Mouse (Mus musculus): ENCODE results near the gene Abcb6. TPM values are rescaled to one million over a fixed set of nuclear protein-coding genes. Genes with fewer than 3 reads are reported as not detected.

Gene Abcb6
- 8.3 TPM for polyA plus RNA-seq (2014; fragmentation: Illumina TruSeq; extraction: RNeasy Lipid Tissue Mini Kit (QIAGEN cat#74804); ENCODE audit: low read depth, low replicate concordance)

GRCm38 (mm10) chr1:75180105-75180590 lies at the start of gene Abcb6:
Gene Abcb6, minus strand, starts transcription at chr1:75180392.

DNA sequence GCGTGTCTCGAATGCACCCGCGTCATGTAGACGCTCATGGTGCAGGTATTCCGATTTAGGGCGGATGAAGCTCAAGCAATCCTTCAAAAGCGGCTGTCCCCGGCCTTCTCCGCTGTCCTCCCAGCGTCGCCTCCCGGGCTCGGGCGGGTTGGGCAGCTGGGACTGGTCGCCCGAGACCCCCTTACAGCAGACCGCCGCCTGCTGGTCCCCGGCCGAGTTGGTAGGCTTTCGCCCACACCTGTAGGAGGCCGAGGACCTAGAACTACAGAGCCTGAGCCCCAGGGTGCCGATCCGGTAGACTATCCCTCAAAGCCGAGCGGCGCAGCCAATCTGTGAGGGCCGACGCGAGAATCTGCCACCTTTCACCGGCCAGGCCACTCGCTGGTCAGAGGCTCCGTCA lies 39.3 kb upstream of the Abcb6 start, which contains the start of gene Tuba4a:
Tuba4a (minus strand) TSS at position 335 of the 400 bp plus-strand sequence.

GRCm38 (mm10) chr1:75210136-75211087 lies 30.2 kb upstream of the Abcb6 start, which contains the start of the genes Glb1l and Stk16:
Gene Glb1l, minus strand, starts transcription at chr1:75210813.
Gene Stk16, plus strand, starts transcription at chr1:75210838.

GRCm38 (mm10) chr1:75191622-75192402 lies 11.6 kb upstream of the Abcb6 start, which contains the start of the genes Ankzf1 and Atg9a:
Gene Ankzf1, plus strand, starts transcription at chr1:75192151.
Gene Atg9a, minus strand, starts transcription at chr1:75192196.

GRCm38 (mm10) chr1:75168472-75169464 lies 11.4 kb downstream of the Abcb6 start, which contains the start of gene Zfand2b:
Gene Zfand2b, plus strand, starts transcription at chr1:75168646.

GRCm38 (mm10) chr1:75142301-75143261 lies 37.6 kb downstream of the Abcb6 start, which contains the start of the genes Cnppd1 and Retreg2:
Gene Cnppd1, minus strand, starts transcription at chr1:75142711.
Gene Retreg2, plus strand, starts transcription at chr1:75142778.

GRCm38 (mm10) chr1:75133421-75134207 lies 46.6 kb downstream of the Abcb6 start, which contains the start of gene Slc23a3:
Gene Slc23a3, minus strand, starts transcription at chr1:75133890.

GRCm38 (mm10) chr1:75124346-75125321 lies 55.6 kb downstream of the Abcb6 start, which contains the start of gene Nhej1:
Gene Nhej1, minus strand, starts transcription at chr1:75125200.

Other genes starting within 250 kb of the Abcb6 start
- gene Cfap65, start 244.8 kb downstream of the Abcb6 start, polyA plus RNA-seq (2014; fragmentation: Illumina TruSeq; extraction: RNeasy Lipid Tissue Mini Kit (QIAGEN cat#74804); ENCODE audit: low read depth, low replicate concordance) = 0.28 TPM
- gene Ihh, start 228.7 kb downstream of the Abcb6 start, polyA plus RNA-seq (2014; fragmentation: Illumina TruSeq; extraction: RNeasy Lipid Tissue Mini Kit (QIAGEN cat#74804); ENCODE audit: low read depth, low replicate concordance) = 0.44 TPM
- gene Nhej1, start 55.2 kb downstream of the Abcb6 start, polyA plus RNA-seq (2014; fragmentation: Illumina TruSeq; extraction: RNeasy Lipid Tissue Mini Kit (QIAGEN cat#74804); ENCODE audit: low read depth, low replicate concordance) = 0.89 TPM
- gene Slc23a3, start 46.5 kb downstream of the Abcb6 start, polyA plus RNA-seq (2014; fragmentation: Illumina TruSeq; extraction: RNeasy Lipid Tissue Mini Kit (QIAGEN cat#74804); ENCODE audit: low read depth, low replicate concordance) = 5.4 TPM
- 14.0 TPM for gene Cnppd1, start 37.7 kb downstream of the Abcb6 start, polyA plus RNA-seq (2014; fragmentation: Illumina TruSeq; extraction: RNeasy Lipid Tissue Mini Kit (QIAGEN cat#74804); ENCODE audit: low read depth, low replicate concordance)
- gene Retreg2, start 37.6 kb downstream of the Abcb6 start, polyA plus RNA-seq (2014; fragmentation: Illumina TruSeq; extraction: RNeasy Lipid Tissue Mini Kit (QIAGEN cat#74804); ENCODE audit: low read depth, low replicate concordance) = 11.7 TPM
- not detected for gene Zfand2b, start 11.7 kb downstream of the Abcb6 start, polyA plus RNA-seq (2014; fragmentation: Illumina TruSeq; extraction: RNeasy Lipid Tissue Mini Kit (QIAGEN cat#74804); ENCODE audit: low read depth, low replicate concordance)
- 6.7 TPM for gene Ankzf1, start 11.8 kb upstream of the Abcb6 start, polyA plus RNA-seq (2014; fragmentation: Illumina TruSeq; extraction: RNeasy Lipid Tissue Mini Kit (QIAGEN cat#74804); ENCODE audit: low read depth, low replicate concordance)
- gene Atg9a, start 11.8 kb upstream of the Abcb6 start, polyA plus RNA-seq (2014; fragmentation: Illumina TruSeq; extraction: RNeasy Lipid Tissue Mini Kit (QIAGEN cat#74804); ENCODE audit: low read depth, low replicate concordance) = 10.1 TPM
- 137 TPM for gene Glb1l, start 30.4 kb upstream of the Abcb6 start, polyA plus RNA-seq (2014; fragmentation: Illumina TruSeq; extraction: RNeasy Lipid Tissue Mini Kit (QIAGEN cat#74804); ENCODE audit: low read depth, low replicate concordance)
- 19.9 TPM for gene Stk16, start 30.4 kb upstream of the Abcb6 start, polyA plus RNA-seq (2014; fragmentation: Illumina TruSeq; extraction: RNeasy Lipid Tissue Mini Kit (QIAGEN cat#74804); ENCODE audit: low read depth, low replicate concordance)
- 14.7 TPM for gene Tuba4a, start 39.5 kb upstream of the Abcb6 start, polyA plus RNA-seq (2014; fragmentation: Illumina TruSeq; extraction: RNeasy Lipid Tissue Mini Kit (QIAGEN cat#74804); ENCODE audit: low read depth, low replicate concordance)
- not detected for gene A630095N17Rik, start 51.7 kb upstream of the Abcb6 start, polyA plus RNA-seq (2014; fragmentation: Illumina TruSeq; extraction: RNeasy Lipid Tissue Mini Kit (QIAGEN cat#74804); ENCODE audit: low read depth, low replicate concordance)
- 13.9 TPM for gene Dnajb2, start 56.0 kb upstream of the Abcb6 start, polyA plus RNA-seq (2014; fragmentation: Illumina TruSeq; extraction: RNeasy Lipid Tissue Mini Kit (QIAGEN cat#74804); ENCODE audit: low read depth, low replicate concordance)
- not detected for gene Ptprn, start 84.1 kb upstream of the Abcb6 start, polyA plus RNA-seq (2014; fragmentation: Illumina TruSeq; extraction: RNeasy Lipid Tissue Mini Kit (QIAGEN cat#74804); ENCODE audit: low read depth, low replicate concordance)
- not detected for gene Resp18, start 98.0 kb upstream of the Abcb6 start, polyA plus RNA-seq (2014; fragmentation: Illumina TruSeq; extraction: RNeasy Lipid Tissue Mini Kit (QIAGEN cat#74804); ENCODE audit: low read depth, low replicate concordance)
- 0.81 TPM for gene Dnpep, start 137.6 kb upstream of the Abcb6 start, polyA plus RNA-seq (2014; fragmentation: Illumina TruSeq; extraction: RNeasy Lipid Tissue Mini Kit (QIAGEN cat#74804); ENCODE audit: low read depth, low replicate concordance)
- gene Des, start 179.9 kb upstream of the Abcb6 start, polyA plus RNA-seq (2014; fragmentation: Illumina TruSeq; extraction: RNeasy Lipid Tissue Mini Kit (QIAGEN cat#74804); ENCODE audit: low read depth, low replicate concordance) = 0.40 TPM
- gene Speg, start 194.9 kb upstream of the Abcb6 start, polyA plus RNA-seq (2014; fragmentation: Illumina TruSeq; extraction: RNeasy Lipid Tissue Mini Kit (QIAGEN cat#74804); ENCODE audit: low read depth, low replicate concordance) = 1.1 TPM